Mouse (Mus musculus): ENCODE results near the gene Mrgpra1.
"Not testable (repeated sequence)": the region's sequence is repeated elsewhere in the genome, so short reads cannot be mapped to it uniquely, and the experiment has no call there.

Gene Mrgpra1

GRCm38 (mm10) chr7:47354140-47354539 is at the start of gene Mrgpra1:
Gene Mrgpra1 (minus strand): TSS chr7:47354240.
- DNase-seq (ENCODE audit: extremely low read depth, insufficient read length, low spot score), result no peak

- DNase-seq (ENCODE audit: extremely low read depth, insufficient read length, low spot score), result no peak
These were observed 47.1 kb upstream of the Mrgpra1 start for GRCm38 (mm10) chr7:47401125-47401524.

- DNase-seq (ENCODE audit: extremely low read depth, insufficient read length, low spot score), result no peak
These were observed 5.6 kb downstream of the Mrgpra1 start for GRCm38 (mm10) chr7:47348421-47348820.

- no peak for DNase-seq (ENCODE audit: extremely low read depth, insufficient read length, low spot score)
These were observed 8.0 kb downstream of the Mrgpra1 start for GRCm38 (mm10) chr7:47345905-47346478.

- not testable (repeated sequence) for DNase-seq (ENCODE audit: extremely low read depth, insufficient read length, low spot score)
These were observed 12.2 kb downstream of the Mrgpra1 start for GRCm38 (mm10) chr7:47341887-47342286.

- DNase-seq (ENCODE audit: extremely low read depth, insufficient read length, low spot score), result not testable (repeated sequence)
These were observed 12.7 kb downstream of the Mrgpra1 start for GRCm38 (mm10) chr7:47341389-47341788.

GRCm38 (mm10) chr7:47318299-47318698 is 35.7 kb downstream of the Mrgpra1 start:
- DNase-seq (ENCODE audit: extremely low read depth, insufficient read length, low spot score), result no peak

- DNase-seq (ENCODE audit: extremely low read depth, insufficient read length, low spot score), result no peak
These were observed 41.8 kb downstream of the Mrgpra1 start for GRCm38 (mm10) chr7:47312289-47312688.

- DNase-seq (ENCODE audit: extremely low read depth, insufficient read length, low spot score), result no peak
These were observed 44.2 kb downstream of the Mrgpra1 start for GRCm38 (mm10) chr7:47309855-47310254.

- not testable (repeated sequence) for DNase-seq (ENCODE audit: extremely low read depth, insufficient read length, low spot score)
These were observed 49.4 kb downstream of the Mrgpra1 start for GRCm38 (mm10) chr7:47304661-47305060.

- not testable (repeated sequence) for DNase-seq (ENCODE audit: extremely low read depth, insufficient read length, low spot score)
These were observed 54.4 kb downstream of the Mrgpra1 start for GRCm38 (mm10) chr7:47299612-47300011.

Measured in 3134 (cell line).